Mouse (Mus musculus) megakaryocyte, adult 5-6 weeks (primary cell): ENCODE measurements at regions not wholly inside any gene's neighbourhood (a gene's known extent, or its start where the extent isn't known, plus 50 kb on each side); places are given as distances from the start of the nearest gene placed in this dataset.

ENCODE experiments used
- ATAC-seq: 2 replicates; pipeline ENCODE4 v1.8.0; 2016; ENCODE audit warnings: mild to moderate bottlenecking, inconsistent platforms; ENCODE audit not compliant: poor library complexity, severe bottlenecking

DNA sequence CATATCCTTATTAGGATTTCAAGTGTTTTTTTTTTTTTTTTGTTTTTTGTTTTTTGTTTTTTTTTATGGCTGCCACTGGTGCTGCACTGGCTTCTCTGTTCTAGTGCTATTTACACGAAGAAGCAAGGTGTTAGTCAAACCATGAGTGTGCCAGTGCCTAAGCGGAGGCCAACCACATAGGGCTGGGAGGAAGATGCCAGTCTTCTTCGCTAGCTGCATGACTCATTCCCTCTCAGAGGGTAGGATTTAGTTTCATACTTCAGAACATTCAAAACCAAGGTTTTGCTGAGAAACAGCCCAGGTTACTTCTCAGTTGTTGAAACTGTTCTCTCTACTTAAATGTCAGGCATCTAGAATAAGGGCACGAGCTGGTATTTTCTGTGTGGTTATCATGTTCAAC, 72.6 kb downstream of the Icos start:
- ATAC-seq, result no peak

DNA sequence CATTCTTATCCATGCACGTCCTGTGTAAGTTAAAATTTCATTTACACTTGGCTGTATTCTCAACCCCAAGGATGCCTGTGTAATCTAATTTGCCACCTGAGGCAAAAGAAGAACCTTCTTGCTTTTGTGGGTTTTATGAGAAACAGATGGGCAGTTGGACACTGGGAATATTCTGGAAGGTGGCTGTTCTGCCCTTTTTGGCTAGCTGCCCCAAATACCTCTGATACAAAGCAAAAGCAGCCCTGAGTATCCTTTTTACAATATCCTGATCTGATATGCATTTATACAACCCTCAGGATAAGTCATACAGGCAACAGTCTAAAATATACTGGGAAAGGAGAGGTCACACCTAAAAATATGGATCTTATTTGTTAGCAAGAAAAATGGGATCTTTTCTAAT, 75.9 kb downstream of the Icos start:
- ATAC-seq, result no peak

DNA sequence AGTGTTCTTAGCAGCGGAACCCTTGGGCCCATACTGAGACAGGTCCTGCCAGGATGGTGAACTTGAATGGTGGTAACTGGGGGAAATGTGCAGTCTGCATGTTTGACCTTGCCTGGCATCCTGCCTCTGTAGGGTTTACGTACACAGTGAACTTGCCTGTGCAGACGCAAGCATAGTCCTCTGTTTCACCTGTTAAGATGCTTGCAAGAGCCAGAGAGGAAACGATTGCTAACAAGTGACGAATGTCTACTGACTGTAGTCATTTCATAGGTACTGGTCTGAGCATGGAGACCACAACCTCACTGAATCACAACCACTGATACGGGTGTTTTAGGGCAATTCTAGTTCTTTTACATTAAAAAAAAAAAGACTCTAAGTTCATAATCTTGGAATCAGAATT, 76.7 kb downstream of the Icos start:
- no peak for ATAC-seq

GRCm38 (mm10) chr1:61055176-61055575, 77.4 kb downstream of the Icos start:
- no peak for ATAC-seq

GRCm38 (mm10) chr1:61059910-61060536, 82.3 kb downstream of the Icos start:
- ATAC-seq, result no peak

DNA sequence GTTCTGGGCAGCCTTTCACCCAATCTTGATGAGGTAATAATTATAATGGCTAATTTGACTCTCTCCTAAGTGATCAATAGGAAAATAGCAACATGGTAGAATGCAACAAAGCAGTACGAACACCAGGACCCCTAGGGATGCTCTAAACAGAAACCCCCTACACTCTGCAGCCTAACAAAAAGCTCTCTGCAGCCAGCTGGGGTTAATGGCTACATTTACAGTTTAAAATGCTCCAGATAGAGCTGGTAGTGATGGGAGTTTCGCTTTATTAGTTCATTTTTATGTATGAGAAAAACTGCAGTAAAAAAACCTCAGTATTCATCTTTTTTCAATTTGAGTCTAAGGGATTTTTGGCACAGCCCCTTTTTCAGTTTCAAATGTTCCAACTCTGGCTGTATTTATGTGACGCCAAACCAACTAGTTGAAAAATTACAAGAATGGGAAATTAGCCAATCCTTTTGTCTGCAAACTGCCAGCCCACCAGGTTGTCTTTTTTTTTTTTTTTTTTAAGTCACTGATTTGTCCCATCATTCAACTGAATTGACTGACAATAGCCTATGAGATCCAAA, 84.2 kb downstream of the Icos start:
- no peak for ATAC-seq

DNA sequence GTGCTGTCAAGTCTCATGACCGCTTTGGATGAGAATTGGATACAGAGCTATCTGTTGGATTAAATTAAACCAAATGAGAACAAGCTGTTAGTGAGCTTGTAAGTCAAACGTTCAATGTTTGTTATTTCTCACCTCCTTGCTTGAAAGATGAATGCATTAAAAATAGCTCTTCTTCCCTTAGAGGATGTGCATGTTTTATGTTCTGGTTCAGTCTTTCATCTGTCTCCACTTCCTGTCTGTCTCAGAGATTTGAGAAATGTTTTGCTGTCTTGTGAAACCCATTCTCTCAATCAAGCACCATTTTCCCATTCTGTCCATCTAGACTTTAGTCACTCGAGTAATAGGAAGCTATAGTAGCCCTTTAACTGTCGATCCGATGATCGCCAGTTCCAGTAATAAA, 90.4 kb downstream of the Icos start:
- ATAC-seq, result no peak

GRCm38 (mm10) chr1:61074127-61074526, 96.4 kb downstream of the Icos start:
- no peak for ATAC-seq

- no peak for ATAC-seq
Observed at GRCm38 (mm10) chr1:61075335-61075734, 97.6 kb downstream of the Icos start.

DNA sequence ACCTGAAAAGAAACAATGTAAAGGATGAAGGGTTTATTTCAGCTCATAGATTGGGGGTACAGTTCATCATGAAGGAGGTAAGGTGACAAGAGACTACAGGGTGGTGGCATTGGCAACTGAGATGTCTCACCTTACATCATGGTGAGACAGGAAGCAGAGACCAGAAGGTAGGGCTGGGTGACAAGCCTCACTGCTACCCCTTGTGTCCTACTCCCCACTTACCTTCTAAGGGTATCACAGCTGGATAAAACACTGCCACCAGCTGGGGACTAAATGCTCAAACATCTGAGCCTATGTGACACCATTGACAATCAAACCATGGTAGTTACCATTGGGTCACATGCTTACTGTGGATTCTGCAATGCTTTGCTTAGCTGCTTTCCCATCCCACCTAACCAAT, 107.0 kb downstream of the Icos start:
- no peak for ATAC-seq

DNA sequence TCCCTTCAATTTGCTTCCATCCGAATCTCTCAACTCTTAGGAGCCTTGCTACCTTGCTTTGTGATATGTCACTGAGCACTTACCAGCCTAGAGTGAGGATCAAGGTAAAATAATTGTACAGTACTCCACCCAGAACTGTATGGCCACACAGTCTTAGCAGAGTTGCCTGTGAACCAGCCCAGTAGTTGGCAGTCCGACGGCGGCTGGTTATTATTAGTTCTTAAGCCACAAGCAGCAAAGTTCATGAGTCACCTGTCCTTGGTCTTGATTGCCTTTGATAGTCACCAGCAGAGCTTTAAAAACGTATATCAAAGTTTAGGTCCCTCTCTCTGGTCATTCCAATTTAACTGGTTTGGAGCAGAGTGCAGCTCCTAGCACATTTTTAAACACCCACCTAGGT, 109.1 kb downstream of the Icos start:
- no peak for ATAC-seq

DNA sequence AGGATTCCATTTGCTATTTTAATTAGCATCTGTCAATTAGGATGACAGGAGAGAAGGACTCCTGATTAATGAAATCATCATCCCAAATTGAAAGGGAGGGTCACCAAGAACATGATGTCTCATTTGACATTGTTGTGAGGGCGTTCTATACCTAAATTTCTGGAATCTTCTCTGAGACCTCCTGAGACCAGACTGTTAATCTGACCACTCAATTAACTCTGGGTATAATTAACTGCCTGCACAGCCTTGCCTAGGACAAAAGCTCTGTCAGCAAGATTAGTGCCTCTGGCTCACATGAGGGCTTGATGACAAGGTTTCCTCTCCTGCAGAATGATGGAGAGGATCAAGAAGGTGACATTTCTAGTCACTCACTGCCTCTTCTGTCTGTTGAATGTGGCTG, 113.1 kb downstream of the Icos start:
- no peak for ATAC-seq

GRCm38 (mm10) chr1:61095481-61096165, 117.9 kb downstream of the Icos start:
- no peak for ATAC-seq

GRCm38 (mm10) chr1:61099341-61099740, 121.6 kb downstream of the Icos start:
- ATAC-seq, result no peak

- no peak for ATAC-seq
Observed at GRCm38 (mm10) chr1:61101679-61102078, 124.0 kb downstream of the Icos start.

DNA sequence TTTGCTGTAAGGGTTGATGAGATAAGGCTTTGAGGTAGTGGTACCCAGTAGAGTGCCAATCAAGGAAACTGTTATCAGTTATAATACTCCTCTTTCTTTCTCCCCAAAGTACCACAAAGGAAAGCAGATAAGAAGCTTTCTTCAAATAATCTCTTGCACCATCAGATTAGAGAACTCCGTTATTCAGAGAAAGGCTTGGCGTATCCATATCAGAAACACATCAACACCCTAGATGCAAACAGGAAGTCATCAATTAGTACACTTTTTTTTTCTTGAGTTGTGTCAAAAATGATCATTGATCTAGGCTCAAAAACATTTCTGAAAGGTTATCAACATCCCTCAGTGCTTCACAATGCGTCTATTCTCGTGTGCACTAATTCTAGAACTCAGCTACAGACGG, 124.6 kb downstream of the Icos start:
- ATAC-seq, result peak; percentile 27; the same call in 1 of the 2 replicates

DNA sequence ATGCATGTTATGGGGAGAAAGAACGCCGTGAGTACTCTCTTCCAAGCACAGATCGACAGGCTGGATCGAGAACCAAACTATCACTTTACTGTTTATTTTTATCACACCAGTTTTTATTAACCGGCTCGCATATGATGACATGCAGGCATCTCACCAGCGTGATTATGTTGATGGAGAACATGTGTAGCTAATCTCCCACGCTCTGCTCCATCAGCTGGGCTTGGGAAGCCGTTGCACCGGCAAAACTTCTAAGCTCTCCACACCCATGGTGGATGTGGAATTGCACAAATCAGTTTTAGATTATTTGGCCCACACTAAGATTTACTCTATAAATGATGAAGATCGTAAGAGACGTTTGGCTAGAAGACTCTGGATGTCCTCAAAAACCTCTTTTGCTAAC, 125.9 kb downstream of the Icos start:
- no peak for ATAC-seq

DNA sequence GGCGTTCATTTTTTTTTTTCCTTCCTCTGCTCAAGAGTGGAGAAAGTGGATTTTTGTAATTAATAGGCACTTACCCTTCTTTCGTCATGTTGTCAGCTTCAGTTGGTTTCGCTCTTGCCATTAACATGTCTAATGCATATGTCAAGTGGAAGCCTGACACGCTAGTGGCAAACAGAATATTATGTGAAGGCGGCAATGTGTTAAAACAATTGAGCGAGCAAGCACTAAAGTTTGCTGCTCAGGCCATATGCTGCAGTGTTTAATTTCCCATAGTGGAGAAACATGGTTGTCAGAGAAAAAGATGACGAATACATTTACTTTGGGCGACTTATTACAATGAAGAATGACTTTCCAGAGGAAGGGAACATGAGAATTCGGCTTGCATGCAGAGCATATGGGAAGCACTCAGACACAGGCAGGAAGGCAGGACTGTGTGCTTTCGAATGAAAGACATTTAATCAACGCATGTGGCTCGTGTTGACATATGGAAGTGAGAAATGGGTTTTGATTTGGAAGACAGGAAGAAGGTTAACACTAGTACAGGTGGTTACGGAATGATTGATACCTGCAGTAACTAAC, 134.1 kb downstream of the Icos start:
- ATAC-seq, result no peak

- no peak for ATAC-seq
Observed at GRCm38 (mm10) chr1:61117535-61117934, 139.8 kb downstream of the Icos start.

GRCm38 (mm10) chr1:61118071-61118470, 140.3 kb downstream of the Icos start:
- ATAC-seq, result no peak

DNA sequence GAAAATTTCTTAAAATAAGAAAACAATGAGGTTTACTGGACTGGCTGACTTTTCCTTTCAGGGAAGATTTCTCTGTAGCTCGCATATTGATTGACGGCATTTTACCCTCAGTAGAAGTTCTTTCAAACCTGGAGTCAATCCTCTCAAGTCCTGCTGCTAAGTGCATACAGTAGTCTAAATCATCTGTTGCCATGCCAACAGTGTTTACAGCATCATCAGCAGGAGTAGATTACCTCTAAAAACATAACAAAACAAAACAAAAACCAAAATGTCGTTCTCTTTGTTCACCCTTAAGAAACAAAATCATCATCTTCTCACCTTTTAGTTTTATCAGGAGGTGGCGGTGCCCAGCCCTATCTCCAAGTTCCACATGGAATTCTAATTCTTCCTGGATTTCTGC, 143.8 kb downstream of the Icos start:
- no peak for ATAC-seq

DNA sequence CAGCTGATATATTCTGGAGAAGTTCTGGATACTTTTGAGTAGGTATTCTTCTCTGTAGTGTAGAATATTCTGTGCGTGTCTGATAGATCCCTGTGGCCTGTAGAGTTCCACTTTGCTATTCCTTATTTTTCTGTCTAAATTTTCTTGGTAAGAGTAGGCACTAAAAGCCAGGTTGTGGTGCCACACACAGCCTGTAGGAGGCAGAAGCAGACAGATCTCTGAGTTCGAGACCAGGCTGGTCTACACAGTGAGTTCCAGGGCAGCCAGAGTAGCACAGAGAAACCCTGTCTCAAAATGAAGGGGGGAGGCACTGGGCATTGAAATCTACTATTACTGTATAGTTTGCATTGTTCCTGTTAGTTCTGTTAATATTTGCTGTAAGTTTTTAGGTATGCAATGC, 147.4 kb downstream of the Icos start:
- no peak for ATAC-seq
